ENCODE assay signal across 18 mouse cellular contexts in genomic region chr19:3656144-3656543, GRCm38 (mm10). TPM values are rescaled to one million over a fixed set of nuclear protein-coding genes. Genes with fewer than 3 reads are reported as not detected.
A peak's percentile ranks its signal among the peaks of the same experiment; 100 is the strongest.
DNase-seq lines count a peak whose midpoint lies in the region; ATAC-seq and TF ChIP-seq lines count a peak whose summit lies in the region.
"Had no signal": no experiment of that assay in that cellular context is flagged by ENCODE, and none has a peak within 500 bp of the region (broad histone marks: within the 10 kb centered on the region; RNA-seq: fewer than 3 reads in every experiment).

No protein-coding gene starts in this region.

- 0 out of 2 replicates have a peak overlapping the region, but pooled peaks have one; percentile 10 for H3K9ac ChIP-seq in heart, embryonic 13.5 days
- no peak overlapping the region for H3K9ac ChIP-seq in heart, adult 2 months (ENCODE audit: low read depth, low read length)
- no peak overlapping the region for H3K9ac ChIP-seq in liver, postnatal 0 days (replicated peaks)
- no peak overlapping the region for H3K9ac ChIP-seq in liver, embryonic 11.5 days (ENCODE audit: low read depth, low read length)
- H3K9ac ChIP-seq in embryonic facial prominence, embryonic 15.5 days: no peak overlapping the region
- H3K9ac ChIP-seq in forebrain, embryonic 12.5 days: no peak overlapping the region
- H3K9ac ChIP-seq: hindbrain, embryonic 12.5 days; lung, embryonic 14.5 days had no signal

- 36% methylated on average over 1 of the region's 1 CpGs for WGBS in heart, embryonic 13.5 days
- WGBS in heart, adult 2 months: 23% methylated on average over 1 of the region's 1 CpGs
- WGBS in liver, postnatal 0 days (ENCODE audit: insufficient replicate concordance): 58% methylated on average over 1 of the region's 1 CpGs
- 57% methylated on average over 1 of the region's 1 CpGs for WGBS in liver, embryonic 11.5 days
- 56% methylated on average over 1 of the region's 1 CpGs for WGBS in embryonic facial prominence, embryonic 15.5 days
- 65% methylated on average over 1 of the region's 1 CpGs for WGBS in forebrain, embryonic 12.5 days

- TF ChIP-seq CTCF in heart, adult 2 months (IDR thresholded peaks at IDR 0.05): no peak
- TF ChIP-seq CTCF in liver, postnatal 0 days (IDR thresholded peaks at IDR 0.05; ENCODE audit: low read depth): no peak

- no peaks in the 10 kb centered on the region for H3K9me3 ChIP-seq in heart, embryonic 13.5 days
- no peaks in the 10 kb centered on the region; the same call in 1 of the 2 replicates for H3K9me3 ChIP-seq in liver, postnatal 0 days (ENCODE audit: low read length)
- H3K9me3 ChIP-seq in liver, embryonic 11.5 days (ENCODE audit: control insufficient read depth, low read length): peaks cover 5% of the 10 kb centered on the region; the same call in 1 of the 2 replicates
- H3K9me3 ChIP-seq in embryonic facial prominence, embryonic 15.5 days (replicated peaks): no peaks in the 10 kb centered on the region
- peaks cover 7% of the 10 kb centered on the region for H3K9me3 ChIP-seq in forebrain, embryonic 12.5 days

- no peak for DNase-seq in heart, adult 2 months
- no peak for DNase-seq in liver, postnatal 0 days
- no peak for DNase-seq in liver, embryonic 11.5 days (ENCODE audit: low spot score)
- DNase-seq in 416B (ENCODE audit: low read depth): peak; percentile 70
- DNase-seq in right cerebral cortex, adult 2 months (ENCODE audit: low spot score in 2 of 2): no peak
- DNase-seq: cerebellum, adult 9-10 months; gastrocnemius, postnatal 36 days; kidney, postnatal 10 days; lung, embryonic 14.5 days; midbrain, embryonic 14.5 days; right cerebral cortex, postnatal 4 days had no signal

- H3K4me1 ChIP-seq in heart, embryonic 13.5 days: peaks cover 26% of the 10 kb centered on the region
- peaks cover 8% of the 10 kb centered on the region for H3K4me1 ChIP-seq in heart, adult 2 months (ENCODE audit: control insufficient read depth, insufficient read depth, low read length)
- H3K4me1 ChIP-seq in liver, postnatal 0 days (ENCODE audit: insufficient read depth): 0 out of 2 replicates have a peak, but pooled peaks cover 13% of the 10 kb centered on the region
- peaks cover 12% of the 10 kb centered on the region; the same call in 1 of the 2 replicates for H3K4me1 ChIP-seq in liver, embryonic 11.5 days (replicated peaks; ENCODE audit: control insufficient read depth, insufficient read depth, low read length)
- H3K4me1 ChIP-seq in embryonic facial prominence, embryonic 15.5 days: peaks cover 43% of the 10 kb centered on the region
- no peaks in the 10 kb centered on the region for H3K4me1 ChIP-seq in forebrain, embryonic 12.5 days

- TF ChIP-seq POLR2A in heart, adult 2 months (IDR thresholded peaks at IDR 0.05; ENCODE audit: insufficient read depth, low read depth, low read length): no peak

- peak overlapping the region; percentile 28; the same call in 1 of the 2 replicates for H3K27ac ChIP-seq in heart, embryonic 13.5 days (replicated peaks)
- H3K27ac ChIP-seq in heart, adult 2 months: no peak overlapping the region
- 0 out of 2 replicates have a peak overlapping the region, but pooled peaks have one; percentile 11 for H3K27ac ChIP-seq in liver, postnatal 0 days (ENCODE audit: low read depth)
- no peak overlapping the region for H3K27ac ChIP-seq in liver, embryonic 11.5 days (ENCODE audit: low read depth, low read length)
- no peak overlapping the region for H3K27ac ChIP-seq in embryonic facial prominence, embryonic 15.5 days (replicated peaks)
- no peak overlapping the region for H3K27ac ChIP-seq in forebrain, embryonic 12.5 days
- H3K27ac ChIP-seq: hindbrain, embryonic 12.5 days; layer of hippocampus, adult 2 months had no signal

- intact Hi-C loops in heart, adult 2 months (cut with DNase I): no loop called here

- H3K79me2 ChIP-seq in heart, adult 2 months (replicated peaks; ENCODE audit: control insufficient read depth, insufficient read depth, low read length): no peaks in the 10 kb centered on the region; the same call in 1 of the 2 replicates

- H3K27me3 ChIP-seq in heart, embryonic 13.5 days (replicated peaks): no peaks in the 10 kb centered on the region
- no peaks in the 10 kb centered on the region for H3K27me3 ChIP-seq in heart, adult 2 months (ENCODE audit: control insufficient read depth, insufficient read depth, low read length)
- no peaks in the 10 kb centered on the region for H3K27me3 ChIP-seq in liver, postnatal 0 days (ENCODE audit: insufficient read depth, low read length)
- no peaks in the 10 kb centered on the region for H3K27me3 ChIP-seq in liver, embryonic 11.5 days (replicated peaks; ENCODE audit: control insufficient read depth, insufficient read depth, low read length)
- no peaks in the 10 kb centered on the region for H3K27me3 ChIP-seq in embryonic facial prominence, embryonic 15.5 days
- no peaks in the 10 kb centered on the region for H3K27me3 ChIP-seq in forebrain, embryonic 12.5 days
- H3K27me3 ChIP-seq: hindbrain, embryonic 12.5 days had no signal

- peaks cover 42% of the 10 kb centered on the region for H3K36me3 ChIP-seq in heart, embryonic 13.5 days
- H3K36me3 ChIP-seq in heart, adult 2 months (ENCODE audit: control insufficient read depth, insufficient read depth, low read length): no peaks in the 10 kb centered on the region
- peaks cover 31% of the 10 kb centered on the region for H3K36me3 ChIP-seq in liver, postnatal 0 days (replicated peaks; ENCODE audit: insufficient read depth, low read length)
- H3K36me3 ChIP-seq in liver, embryonic 11.5 days (ENCODE audit: control insufficient read depth, insufficient read depth, low read length): peaks cover 29% of the 10 kb centered on the region
- H3K36me3 ChIP-seq in embryonic facial prominence, embryonic 15.5 days: peaks cover 45% of the 10 kb centered on the region
- H3K36me3 ChIP-seq in forebrain, embryonic 12.5 days (replicated peaks): peaks cover 35% of the 10 kb centered on the region

- no peak for TF ChIP-seq EP300 in heart, adult 2 months (IDR thresholded peaks at IDR 0.05; ENCODE audit: insufficient read depth, low read depth, low read length)
- TF ChIP-seq EP300 in liver, postnatal 0 days (IDR thresholded peaks at IDR 0.05; ENCODE audit: low read depth): no peak

- no peak for ATAC-seq in heart, embryonic 13.5 days (ENCODE audit: extremely low read depth, insufficient number of reproducible peaks, low FRiP score, low TSS enrichment)
- no peak for ATAC-seq in liver, postnatal 0 days
- no peak for ATAC-seq in liver, embryonic 11.5 days (replicated peaks; ENCODE audit: low FRiP score)
- ATAC-seq in embryonic facial prominence, embryonic 15.5 days (ENCODE audit: insufficient number of reproducible peaks, low FRiP score, low TSS enrichment, low read depth): 0 out of 2 replicates have a peak, but pooled peaks have one; percentile 20
- ATAC-seq in forebrain, embryonic 12.5 days (ENCODE audit: low FRiP score): no peak
- ATAC-seq: forebrain, embryonic 14.5 days had no signal

- H3K4me3 ChIP-seq in heart, embryonic 13.5 days: no peak overlapping the region
- H3K4me3 ChIP-seq in heart, adult 2 months: no peak overlapping the region
- H3K4me3 ChIP-seq in liver, postnatal 0 days (ENCODE audit: low read depth, low read length): no peak overlapping the region
- H3K4me3 ChIP-seq in liver, embryonic 11.5 days (ENCODE audit: low read depth, low read length): no peak overlapping the region
- no peak overlapping the region for H3K4me3 ChIP-seq in embryonic facial prominence, embryonic 15.5 days (replicated peaks)
- H3K4me3 ChIP-seq in forebrain, embryonic 12.5 days (replicated peaks): no peak overlapping the region
- H3K4me3 ChIP-seq: hindbrain, embryonic 12.5 days; layer of hippocampus, adult 2 months; myocyte had no signal

- no peak overlapping the region for H3K4me2 ChIP-seq in heart, embryonic 13.5 days
- H3K4me2 ChIP-seq in liver, postnatal 0 days (ENCODE audit: low read depth, low read length): no peak overlapping the region
- H3K4me2 ChIP-seq in liver, embryonic 11.5 days: no peak overlapping the region
- no peak overlapping the region for H3K4me2 ChIP-seq in embryonic facial prominence, embryonic 15.5 days (replicated peaks)
- H3K4me2 ChIP-seq in forebrain, embryonic 12.5 days: no peak overlapping the region
- H3K4me2 ChIP-seq: hindbrain, embryonic 12.5 days; lung, embryonic 14.5 days had no signal

RNA-seq across cellular contexts. Expression of gene Lrp5, which starts 30.2 kb away (rescaled TPM):
- 2.9 and 3.3 TPM in 2 replicates for polyA plus RNA-seq in heart, embryonic 13.5 days (2015; fragmentation: Nextera tagmentation; extraction: Ambion mirVana)
- 10 to 100 TPM; 52.2 to 56.5 TPM for total RNA-seq in heart, adult 2 months (2021)
- 35.0 and 36.3 TPM in 2 replicates for polyA plus RNA-seq in heart, adult 2 months (2012; rRNA removed)
- polyA plus RNA-seq in liver, postnatal 0 days (2015; fragmentation: Nextera tagmentation; extraction: Ambion mirVana): 2.7 and 3.6 TPM in 2 replicates
- 5.4 and 6.3 TPM in 2 replicates for polyA plus RNA-seq in liver, embryonic 11.5 days (2014; fragmentation: Nextera tagmentation; extraction: Ambion mirVana)
- 7.7 and 8.6 TPM in 2 replicates for polyA plus RNA-seq in embryonic facial prominence, embryonic 15.5 days (2015; fragmentation: Nextera tagmentation; extraction: Ambion mirVana)
- 2.9 and 3.2 TPM in 2 replicates for polyA plus RNA-seq in forebrain, embryonic 12.5 days (2016; fragmentation: Nextera tagmentation; extraction: Ambion mirVana)

RNA-seq across cellular contexts. Expression of gene 1810055G02Rik, which starts 51.9 kb away (rescaled TPM):
- polyA plus RNA-seq in heart, embryonic 13.5 days (2015; fragmentation: Nextera tagmentation; extraction: Ambion mirVana): 24.1 and 26.2 TPM in 2 replicates
- 1 to 10 TPM; 8.1 to 8.3 TPM for total RNA-seq in heart, adult 2 months (2021)
- polyA plus RNA-seq in heart, adult 2 months (2012; rRNA removed): 17.9 and 23.3 TPM in 2 replicates
- polyA plus RNA-seq in liver, postnatal 0 days (2015; fragmentation: Nextera tagmentation; extraction: Ambion mirVana): 48.2 and 52.7 TPM in 2 replicates
- polyA plus RNA-seq in liver, embryonic 11.5 days (2014; fragmentation: Nextera tagmentation; extraction: Ambion mirVana): 27.9 and 31.3 TPM in 2 replicates
- polyA plus RNA-seq in embryonic facial prominence, embryonic 15.5 days (2015; fragmentation: Nextera tagmentation; extraction: Ambion mirVana): 54.4 and 55.9 TPM in 2 replicates
- 35.1 and 40.2 TPM in 2 replicates for polyA plus RNA-seq in forebrain, embryonic 12.5 days (2016; fragmentation: Nextera tagmentation; extraction: Ambion mirVana)

Comparison
In these comparisons a context has a peak if more than half of its experiments do, and no peak if none do; other contexts are left out.
1. H3K27ac ChIP-seq: peak in heart, embryonic 13.5 days (single experiment) and liver, postnatal 0 days (single experiment); none in heart, adult 2 months (single experiment), liver, embryonic 11.5 days (single experiment), embryonic facial prominence, embryonic 15.5 days (single experiment) and forebrain, embryonic 12.5 days (single experiment).